Comparison of ENCODE assay signal across 10 mouse cellular contexts in the genomic region with DNA sequence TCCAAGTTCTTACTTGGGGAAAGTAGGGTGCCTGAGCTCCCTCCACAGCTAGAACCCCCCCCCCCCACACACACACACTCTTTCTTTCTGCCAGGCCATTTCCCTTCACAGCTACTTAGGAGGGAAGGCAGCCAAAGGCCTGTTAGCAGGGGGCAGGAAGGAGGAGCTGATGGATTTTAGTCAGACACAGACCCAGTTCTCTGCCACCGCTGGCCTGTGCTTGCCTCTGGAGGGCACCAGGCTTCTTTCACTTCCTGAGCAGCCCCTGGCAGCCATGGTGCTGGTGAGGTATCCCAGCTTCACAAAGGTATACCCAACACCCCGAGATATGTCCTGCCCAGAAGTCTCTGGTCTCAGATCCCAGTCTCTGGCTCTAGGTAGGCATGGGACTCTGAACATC. TPM values are rescaled to one million over a fixed set of nuclear protein-coding genes. Genes with fewer than 3 reads are reported as not detected.
DNase-seq lines count a peak whose midpoint lies in the region; ATAC-seq and TF ChIP-seq lines count a peak whose summit lies in the region.
"Had no signal": no experiment of that assay in that cellular context is flagged by ENCODE, and none has a peak within 500 bp of the region (broad histone marks: within the 10 kb centered on the region; RNA-seq: fewer than 3 reads in every experiment).

No protein-coding gene starts in this region.

- peak; percentile 40 for DNase-seq in gastrocnemius, postnatal 10 days
- DNase-seq in gastrocnemius, adult 18-20 months (ENCODE audit: low spot score) = no peak
- DNase-seq in left cerebral cortex, adult 2 months (ENCODE audit: extremely low spot score in 1 of 2, low spot score in 2 of 2) = peak in 1 of 2 experiments; percentile 26
- no peak for DNase-seq in left cerebral cortex, adult 8-10 months (ENCODE audit: low spot score in 2 of 2)
- peak; percentile 67 for DNase-seq in brain, embryonic 14.5 days (ENCODE audit: low read depth)
- no peak for DNase-seq in limb, embryonic 14.5 days (ENCODE audit: low spot score)
- DNase-seq in frontal cortex, postnatal 14 days (ENCODE audit: low spot score in 2 of 2) = no peak
- DNase-seq: spleen, adult 18-20 months had no signal

- H3K36me3 ChIP-seq in limb, embryonic 14.5 days (ENCODE audit: control insufficient read depth, insufficient read depth, low read length) = no peaks in the 10 kb centered on the region
- H3K36me3 ChIP-seq: midbrain, embryonic 12.5 days had no signal

- intact Hi-C loops in left cerebral cortex, adult 2 months (cut with DNase I) = loop anchor here (2.0 kb wide), 1 partner anchor 145 kb away; no protein-coding TSS in a partner anchor

- no peak overlapping the region for H3K27ac ChIP-seq in left cerebral cortex, adult 2 months
- peak overlapping the region; percentile 52 for H3K27ac ChIP-seq in limb, embryonic 14.5 days (replicated peaks; ENCODE audit: low read depth, low read length)
- H3K27ac ChIP-seq: midbrain, embryonic 12.5 days had no signal

- no peak for TF ChIP-seq POLR2A in brain, embryonic 14.5 days (IDR thresholded peaks at IDR 0.05; ENCODE audit: borderline replicate concordance, extremely low read depth, insufficient read depth, insufficient read length, poor library complexity, severe bottlenecking)
- no peak for TF ChIP-seq POLR2A in limb, embryonic 14.5 days (IDR thresholded peaks at IDR 0.05; ENCODE audit: borderline replicate concordance, extremely low read depth, insufficient read depth, insufficient read length)

- peak; percentile 13 for TF ChIP-seq CTCF in left cerebral cortex, adult 2 months (IDR thresholded peaks at IDR 0.05)
- TF ChIP-seq CTCF in brain, embryonic 14.5 days (IDR thresholded peaks at IDR 0.05; ENCODE audit: borderline replicate concordance, extremely low read depth, insufficient read depth, insufficient read length) = no peak

- peak overlapping the region; percentile 0; the same call in 1 of the 2 replicates for H3K4me2 ChIP-seq in limb, embryonic 14.5 days (replicated peaks; ENCODE audit: low read depth, low read length, severe bottlenecking)
- H3K4me2 ChIP-seq: midbrain, embryonic 12.5 days had no signal

- H3K9ac ChIP-seq in limb, embryonic 14.5 days (ENCODE audit: low read depth, low read length, severe bottlenecking) = 0 out of 2 replicates have a peak overlapping the region, but pooled peaks have one; percentile 8
- H3K9ac ChIP-seq: midbrain, embryonic 12.5 days had no signal

- no peaks in the 10 kb centered on the region for H3K9me3 ChIP-seq in limb, embryonic 14.5 days (ENCODE audit: control insufficient read depth, low read length)
- H3K9me3 ChIP-seq: midbrain, embryonic 12.5 days had no signal

- ATAC-seq in limb, embryonic 14.5 days (ENCODE audit: low FRiP score, low read depth) = no peak
- no peak for ATAC-seq in inflammation-experienced regulatory T-cells, adult 6 months

- no peaks in the 10 kb centered on the region for H3K27me3 ChIP-seq in limb, embryonic 14.5 days (ENCODE audit: control insufficient read depth, insufficient read depth, low read length)
- H3K27me3 ChIP-seq: midbrain, embryonic 12.5 days had no signal

- WGBS in limb, embryonic 14.5 days = 38% methylated on average over 2 of the region's 2 CpGs

- no peak overlapping the region for H3K4me3 ChIP-seq in left cerebral cortex, adult 2 months
- no peak overlapping the region for H3K4me3 ChIP-seq in limb, embryonic 14.5 days (replicated peaks; ENCODE audit: low read length)
- H3K4me3 ChIP-seq: midbrain, embryonic 12.5 days had no signal

- H3K4me1 ChIP-seq in limb, embryonic 14.5 days (ENCODE audit: control insufficient read depth, insufficient read depth, low read length) = peaks cover 45% of the 10 kb centered on the region

RNA-seq across cellular contexts. Expression of a gene that starts 22.4 kb away (rescaled TPM):
- total RNA-seq in gastrocnemius, postnatal 10 days (2021) = 10 to 100 TPM; 27.3 to 37.4 TPM
- 1 to 10 TPM; 4.8 to 5.6 TPM for total RNA-seq in gastrocnemius, adult 18-20 months (2021)
- 10 to 100 TPM; 10.9 to 13.0 TPM for total RNA-seq in left cerebral cortex, adult 2 months (2021)
- total RNA-seq in left cerebral cortex, adult 8-10 months (2022) = 1 to 10 TPM; 5.7 to 9.0 (median 8.2) TPM
- polyA plus RNA-seq in brain, embryonic 14.5 days (2012; rRNA removed) = 4.8 and 8.2 TPM in 2 replicates
- polyA plus RNA-seq in limb, embryonic 14.5 days (2012; rRNA removed) = 34.9 and 38.7 TPM in 2 replicates
- polyA plus RNA-seq in limb, embryonic 14.5 days (2014; fragmentation: Nextera tagmentation; extraction: Ambion mirVana) = 18.9 and 19.4 TPM in 2 replicates
- not detected for polyA plus RNA-seq in inflammation-experienced regulatory T-cells, adult 6 months (2017; shearing (Covaris generic))

Comparison
In these comparisons a context has a peak if more than half of its experiments do, and no peak if none do; other contexts are left out.
1. DNase-seq: peak in gastrocnemius, postnatal 10 days (single experiment) and brain, embryonic 14.5 days (single experiment); none in gastrocnemius, adult 18-20 months (single experiment), left cerebral cortex, adult 8-10 months (0 of 2), limb, embryonic 14.5 days (single experiment) and frontal cortex, postnatal 14 days (0 of 2).